Mouse (Mus musculus): ENCODE measurements around the gene Lysmd4. TPM values are rescaled to one million over a fixed set of nuclear protein-coding genes. Genes with fewer than 3 reads are reported as not detected.
"Not testable (repeated sequence)": the region's sequence is repeated elsewhere in the genome, so short reads cannot be mapped to it uniquely, and the experiment has no call there.

Gene Lysmd4
- total RNA-seq, 4 experiments from 2014 or later, result 31.5 to 34.1 (median 33.3) TPM

- no peak for DNase-seq (ENCODE audit: low spot score in 2 of 2)
Measured at GRCm38 (mm10) chr7:67230221-67230620, 7.9 kb downstream of the Lysmd4 start.

- no peak for DNase-seq (ENCODE audit: low spot score in 2 of 2)
Measured at GRCm38 (mm10) chr7:67230640-67231140, 8.3 kb downstream of the Lysmd4 start.

- no peak for DNase-seq (ENCODE audit: low spot score in 2 of 2)
Measured at GRCm38 (mm10) chr7:67232504-67232903, 10.2 kb downstream of the Lysmd4 start.

- no peak for DNase-seq (ENCODE audit: low spot score in 2 of 2)
Measured at GRCm38 (mm10) chr7:67234797-67235196, 12.5 kb downstream of the Lysmd4 start.

GRCm38 (mm10) chr7:67236351-67236750 lies 14.0 kb downstream of the Lysmd4 start:
- no peak for DNase-seq (ENCODE audit: low spot score in 2 of 2)

- DNase-seq (ENCODE audit: low spot score in 2 of 2), result no peak
Measured at GRCm38 (mm10) chr7:67237752-67238151, 15.4 kb downstream of the Lysmd4 start.

- DNase-seq (ENCODE audit: low spot score in 2 of 2), result no peak
Measured at GRCm38 (mm10) chr7:67241969-67242368, 19.6 kb downstream of the Lysmd4 start.

GRCm38 (mm10) chr7:67243121-67243893 lies 21.0 kb downstream of the Lysmd4 start:
- no peak for DNase-seq (ENCODE audit: low spot score in 2 of 2)

- no peak for DNase-seq (ENCODE audit: low spot score in 2 of 2)
Measured at GRCm38 (mm10) chr7:67243894-67244282, 21.5 kb downstream of the Lysmd4 start.

- no peak for DNase-seq (ENCODE audit: low spot score in 2 of 2)
Measured at GRCm38 (mm10) chr7:67245255-67245654, 22.9 kb downstream of the Lysmd4 start.

GRCm38 (mm10) chr7:67246067-67246466 lies 23.7 kb downstream of the Lysmd4 start:
- no peak for DNase-seq (ENCODE audit: low spot score in 2 of 2)

GRCm38 (mm10) chr7:67259828-67260563 lies 37.7 kb downstream of the Lysmd4 start:
- peak in 1 of 2 experiments; percentile 53 for DNase-seq (ENCODE audit: low spot score in 2 of 2)

- not testable (repeated sequence) for DNase-seq (ENCODE audit: low spot score in 2 of 2)
Measured at GRCm38 (mm10) chr7:67270447-67270846, 48.1 kb downstream of the Lysmd4 start.

GRCm38 (mm10) chr7:67283581-67283980 lies 61.2 kb downstream of the Lysmd4 start:
- DNase-seq (ENCODE audit: low spot score in 2 of 2), result no peak

GRCm38 (mm10) chr7:67287456-67287855 lies 65.1 kb downstream of the Lysmd4 start:
- DNase-seq (ENCODE audit: low spot score in 2 of 2), result no peak

GRCm38 (mm10) chr7:67291356-67291755 lies 69.0 kb downstream of the Lysmd4 start:
- no peak for DNase-seq (ENCODE audit: low spot score in 2 of 2)

GRCm38 (mm10) chr7:67296419-67296818 lies 74.1 kb downstream of the Lysmd4 start:
- DNase-seq (ENCODE audit: low spot score in 2 of 2), result no peak

GRCm38 (mm10) chr7:67304937-67305336 lies 82.6 kb downstream of the Lysmd4 start:
- no peak for DNase-seq (ENCODE audit: low spot score in 2 of 2)

GRCm38 (mm10) chr7:67307078-67307477 lies 84.7 kb downstream of the Lysmd4 start:
- DNase-seq (ENCODE audit: low spot score in 2 of 2), result no peak

- DNase-seq (ENCODE audit: low spot score in 2 of 2), result no peak
Measured at GRCm38 (mm10) chr7:67308102-67308501, 85.8 kb downstream of the Lysmd4 start.

GRCm38 (mm10) chr7:67310151-67310550 lies 87.8 kb downstream of the Lysmd4 start:
- no peak for DNase-seq (ENCODE audit: low spot score in 2 of 2)

GRCm38 (mm10) chr7:67313200-67313599 lies 90.9 kb downstream of the Lysmd4 start:
- no peak for DNase-seq (ENCODE audit: low spot score in 2 of 2)

Data from layer of hippocampus, adult 8-10 months (tissue).